ENCODE assay signal across 20 mouse cellular contexts in the genomic region with DNA sequence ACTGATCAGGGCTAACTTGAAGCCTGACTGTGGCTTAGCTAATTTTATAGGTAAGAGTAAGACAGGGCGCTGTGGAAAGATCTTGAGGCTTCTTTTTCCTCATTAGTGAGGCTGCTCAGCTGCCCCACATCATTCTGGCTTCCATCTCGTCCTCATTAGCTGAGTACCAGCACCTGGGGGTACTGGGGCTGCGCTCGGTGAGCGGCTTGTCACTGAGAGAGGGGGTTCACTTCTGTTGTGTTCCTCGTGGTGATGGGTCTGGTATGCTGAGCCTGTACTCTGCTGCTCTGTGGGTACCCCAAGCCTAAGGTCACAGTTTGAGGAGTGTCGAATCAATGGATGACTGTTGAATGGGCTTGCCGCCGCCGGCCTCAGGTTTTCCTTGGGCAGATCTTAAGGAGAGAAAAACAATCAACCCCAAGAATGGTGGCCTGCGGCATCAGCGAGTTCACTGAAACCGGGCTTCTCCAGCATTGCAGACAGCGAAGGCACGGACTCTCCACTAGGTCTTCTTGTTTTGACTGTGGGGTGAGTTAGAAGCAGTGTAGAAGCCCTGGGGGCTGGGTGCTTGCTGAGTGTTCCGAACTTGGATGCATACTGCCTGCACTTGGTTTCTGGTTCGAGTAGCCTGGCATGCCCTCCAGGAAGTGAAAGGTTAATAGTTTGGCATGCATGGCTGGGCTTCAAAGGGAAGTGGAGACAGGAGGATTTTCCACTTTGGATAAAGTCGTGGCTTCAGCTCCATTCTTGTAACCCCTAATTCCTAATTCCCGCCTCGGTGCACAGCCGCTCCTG. TPM values are rescaled to one million over a fixed set of nuclear protein-coding genes. Genes with fewer than 3 reads are reported as not detected.
DNase-seq lines count a peak whose midpoint lies in the region; ATAC-seq and TF ChIP-seq lines count a peak whose summit lies in the region.
"Had no signal": no experiment of that assay in that cellular context is flagged by ENCODE, and none has a peak within 500 bp of the region (broad histone marks: within the 10 kb centered on the region; RNA-seq: fewer than 3 reads in every experiment).

No protein-coding gene starts in this region.

- H3K4me1 ChIP-seq in kidney, embryonic 16.5 days (ENCODE audit: insufficient read depth, low read length), result no peaks in the 10 kb centered on the region
- H3K4me1 ChIP-seq in ES-E14 (ENCODE audit: control insufficient read depth in 2 of 2, insufficient read depth in 2 of 2, low read length in 2 of 2, poor library complexity in 1 of 2), result peaks cover 0 to 11% of the 10 kb centered on the region in 2 experiments; a peak in 2 of 4 replicates
- H3K4me1 ChIP-seq in embryonic facial prominence, embryonic 11.5 days (ENCODE audit: control insufficient read depth, insufficient read depth, low read length), result peaks cover 7% of the 10 kb centered on the region; the same call in 1 of the 2 replicates
- H3K4me1 ChIP-seq in forebrain, embryonic 15.5 days, result peaks cover 25% of the 10 kb centered on the region
- H3K4me1 ChIP-seq in lung, postnatal 0 days (ENCODE audit: insufficient read depth, low read depth, low read length), result no peaks in the 10 kb centered on the region
- H3K4me1 ChIP-seq: lung, embryonic 15.5 days had no signal

- TF ChIP-seq CTCF in lung, postnatal 0 days (IDR thresholded peaks at IDR 0.05), result no peak
- TF ChIP-seq CTCF in layer of hippocampus, adult 2 months (conservative IDR thresholded peaks at IDR 0.05), result no peak

- no peak overlapping the region for H3K27ac ChIP-seq in kidney, embryonic 16.5 days (ENCODE audit: low read length)
- H3K27ac ChIP-seq in ES-E14 (ENCODE audit: insufficient read depth, low read depth, low read length, poor library complexity, severe bottlenecking), result 0 out of 2 replicates have a peak overlapping the region, but pooled peaks have one; percentile 13
- no peak overlapping the region for H3K27ac ChIP-seq in embryonic facial prominence, embryonic 11.5 days (replicated peaks; ENCODE audit: low read depth, low read length)
- no peak overlapping the region for H3K27ac ChIP-seq in forebrain, embryonic 15.5 days (replicated peaks)
- no peak overlapping the region for H3K27ac ChIP-seq in lung, postnatal 0 days (ENCODE audit: low read length)
- H3K27ac ChIP-seq in layer of hippocampus, adult 2 months, result no peak overlapping the region
- H3K27ac ChIP-seq: hindbrain, embryonic 10.5 days; limb, embryonic 13.5 days; liver, embryonic 14.5 days; lung, embryonic 15.5 days; stomach, postnatal 0 days had no signal

- no peak overlapping the region for H3K9ac ChIP-seq in kidney, embryonic 16.5 days (replicated peaks; ENCODE audit: low read length)
- no peak overlapping the region for H3K9ac ChIP-seq in ES-E14 (ENCODE audit: insufficient read depth, low read depth, low read length, poor library complexity, severe bottlenecking)
- no peak overlapping the region for H3K9ac ChIP-seq in embryonic facial prominence, embryonic 11.5 days (replicated peaks; ENCODE audit: low read length)
- H3K9ac ChIP-seq in forebrain, embryonic 15.5 days (replicated peaks), result no peak overlapping the region
- H3K9ac ChIP-seq in lung, postnatal 0 days (replicated peaks; ENCODE audit: low read depth), result no peak overlapping the region
- H3K9ac ChIP-seq: limb, embryonic 13.5 days; liver, embryonic 14.5 days; lung, embryonic 15.5 days had no signal

- H3K9me3 ChIP-seq in kidney, embryonic 16.5 days (ENCODE audit: low read length), result no peaks in the 10 kb centered on the region
- no peaks in the 10 kb centered on the region for H3K9me3 ChIP-seq in ES-E14 (ENCODE audit: control insufficient read depth, insufficient read depth, low read depth, low read length)
- H3K9me3 ChIP-seq in embryonic facial prominence, embryonic 11.5 days (replicated peaks; ENCODE audit: control insufficient read depth, low read length), result no peaks in the 10 kb centered on the region
- no peaks in the 10 kb centered on the region for H3K9me3 ChIP-seq in forebrain, embryonic 15.5 days
- H3K9me3 ChIP-seq in lung, postnatal 0 days (ENCODE audit: low read length), result no peaks in the 10 kb centered on the region
- H3K9me3 ChIP-seq: hindbrain, embryonic 10.5 days; limb, embryonic 13.5 days; lung, embryonic 15.5 days had no signal

- 0 out of 2 replicates have a peak, but pooled peaks have one; percentile 30 for ATAC-seq in kidney, embryonic 16.5 days (ENCODE audit: low FRiP score, low TSS enrichment)
- 0 out of 2 replicates have a peak, but pooled peaks have one; percentile 21 for ATAC-seq in embryonic facial prominence, embryonic 11.5 days (replicated peaks; ENCODE audit: insufficient number of reproducible peaks, low FRiP score, low TSS enrichment, low read depth)
- no peak for ATAC-seq in forebrain, embryonic 15.5 days (replicated peaks)
- ATAC-seq in lung, postnatal 0 days, result no peak

- H3K36me3 ChIP-seq in kidney, embryonic 16.5 days (ENCODE audit: insufficient read depth, low read length), result no peaks in the 10 kb centered on the region
- H3K36me3 ChIP-seq in ES-E14 (ENCODE audit: control insufficient read depth, insufficient read depth, low read length, poor library complexity, severe bottlenecking), result peaks cover 28% of the 10 kb centered on the region
- no peaks in the 10 kb centered on the region; the same call in 1 of the 2 replicates for H3K36me3 ChIP-seq in embryonic facial prominence, embryonic 11.5 days (replicated peaks; ENCODE audit: control insufficient read depth, insufficient read depth, low read depth, low read length)
- H3K36me3 ChIP-seq in forebrain, embryonic 15.5 days, result no peaks in the 10 kb centered on the region
- no peaks in the 10 kb centered on the region for H3K36me3 ChIP-seq in lung, postnatal 0 days (ENCODE audit: insufficient read depth, low read length)
- H3K36me3 ChIP-seq: hindbrain, embryonic 10.5 days; limb, embryonic 13.5 days; lung, embryonic 15.5 days had no signal

- H3K4me3 ChIP-seq in kidney, embryonic 16.5 days (ENCODE audit: low read length), result no peak overlapping the region
- H3K4me3 ChIP-seq in ES-E14 (ENCODE audit: insufficient read depth in 1 of 2, low read depth in 1 of 2, low read length in 2 of 2, poor library complexity in 1 of 2, severe bottlenecking in 1 of 2), result no peak overlapping the region
- H3K4me3 ChIP-seq in embryonic facial prominence, embryonic 11.5 days (ENCODE audit: low read depth, low read length), result no peak overlapping the region
- no peak overlapping the region for H3K4me3 ChIP-seq in forebrain, embryonic 15.5 days
- no peak overlapping the region for H3K4me3 ChIP-seq in lung, postnatal 0 days (ENCODE audit: low read depth, low read length)
- no peak overlapping the region for H3K4me3 ChIP-seq in layer of hippocampus, adult 2 months
- H3K4me3 ChIP-seq: hindbrain, embryonic 10.5 days; limb, embryonic 13.5 days; lung, embryonic 15.5 days had no signal

- no peak for TF ChIP-seq EP300 in lung, postnatal 0 days (IDR thresholded peaks at IDR 0.05)

- WGBS in kidney, embryonic 16.5 days, result 41% methylated on average over 21 of the region's 21 CpGs
- 24% methylated on average over 21 of the region's 21 CpGs for WGBS in embryonic facial prominence, embryonic 11.5 days
- WGBS in forebrain, embryonic 15.5 days, result 12% methylated on average over 21 of the region's 21 CpGs
- WGBS in lung, postnatal 0 days, result 56% methylated on average over 21 of the region's 21 CpGs

- peaks cover 34% of the 10 kb centered on the region for H3K27me3 ChIP-seq in kidney, embryonic 16.5 days (ENCODE audit: insufficient read depth, low read length)
- H3K27me3 ChIP-seq in embryonic facial prominence, embryonic 11.5 days (ENCODE audit: control insufficient read depth, insufficient read depth, low read length), result no peaks in the 10 kb centered on the region; the same call in 1 of the 2 replicates
- peaks cover 30% of the 10 kb centered on the region for H3K27me3 ChIP-seq in forebrain, embryonic 15.5 days
- no peaks in the 10 kb centered on the region; the same call in 1 of the 2 replicates for H3K27me3 ChIP-seq in lung, postnatal 0 days (replicated peaks; ENCODE audit: insufficient read depth, low read length)

- no peak overlapping the region for H3K4me2 ChIP-seq in kidney, embryonic 16.5 days (replicated peaks; ENCODE audit: low read depth, low read length)
- H3K4me2 ChIP-seq in embryonic facial prominence, embryonic 11.5 days (ENCODE audit: low read depth, low read length), result no peak overlapping the region; the same call in none of the 2 replicates
- 0 out of 2 replicates have a peak overlapping the region, but pooled peaks have one; percentile 17 for H3K4me2 ChIP-seq in forebrain, embryonic 15.5 days (replicated peaks)
- no peak overlapping the region for H3K4me2 ChIP-seq in lung, postnatal 0 days (replicated peaks; ENCODE audit: low read depth, low read length)
- H3K4me2 ChIP-seq: limb, embryonic 13.5 days; lung, embryonic 15.5 days had no signal

- no peak for DNase-seq in kidney, adult 11 months
- DNase-seq in ES-E14 (ENCODE audit: low read depth, low spot score), result no peak
- DNase-seq in embryonic facial prominence, embryonic 11.5 days (ENCODE audit: low spot score), result peak; percentile 32
- DNase-seq in lung, postnatal 0 days (ENCODE audit: low spot score), result no peak
- DNase-seq in layer of hippocampus, adult 2 months (ENCODE audit: low spot score in 2 of 2), result no peak
- DNase-seq: adrenal gland, adult 2 months; cerebellum, adult 9-11 months; gastrocnemius, postnatal 25 days; kidney, adult 8-10 months; right cerebral cortex, adult 18-20 months had no signal

- in situ Hi-C loops in ES-E14 (cut with MboI; ENCODE audit: low sequenced_read_pairs in 2 of 2, unreplicated experiment in 2 of 2), result loop anchor here in 1 of 2 experiments (10.0 kb wide), 1 partner anchor 46 kb away; no protein-coding TSS in a partner anchor

TF ChIP-seq in ES-E14, 5 proteins besides CTCF, POLR2A, EP300 and RAD21:
- TF ChIP-seq CHD2 (IDR thresholded peaks at IDR 0.05; ENCODE audit: low read depth, low read length), result no peak
- no peak for TF ChIP-seq MAFK (IDR thresholded peaks at IDR 0.05; ENCODE audit: insufficient read depth, low read depth, low read length)
TF ChIP-seq in ES-E14: peak in this region for 0.

RNA-seq across cellular contexts. Expression of gene Tfap2c, which starts 9.5 kb away (rescaled TPM):
- 0.52 and 0.60 TPM in 2 replicates for polyA plus RNA-seq in kidney, embryonic 16.5 days (2015; fragmentation: Nextera tagmentation; extraction: Ambion mirVana)
- 18.2 and 19.7 TPM in 2 replicates for total RNA-seq in ES-E14 (2012; rRNA removed)
- polyA plus RNA-seq in embryonic facial prominence, embryonic 11.5 days (2014; fragmentation: Nextera tagmentation; extraction: Ambion mirVana), result 16.5 and 17.9 TPM in 2 replicates
- 25.6 and 30.2 TPM in 2 replicates for polyA plus RNA-seq in forebrain, embryonic 15.5 days (2015; fragmentation: Nextera tagmentation; extraction: Ambion mirVana)
- polyA plus RNA-seq in lung, postnatal 0 days (2015; fragmentation: Nextera tagmentation; extraction: Ambion mirVana), result 0.05 TPM in 1 of 2 replicates, not detected in the other
- total RNA-seq in layer of hippocampus, adult 2 months (2021), result under 1 TPM; 0.20 to 0.26 TPM
- total RNA-seq: adrenal gland, adult 2 months; gastrocnemius, postnatal 25 days; heart, adult 8-10 months; monocyte, adult 5-6 weeks had no signal
- polyA plus RNA-seq: adrenal gland, adult 2 months; large intestine, adult 2 months; liver, embryonic 14.5 days had no signal

Comparison
In these comparisons a context has a peak if more than half of its experiments do, and no peak if none do; other contexts are left out.
1. ATAC-seq: peak in kidney, embryonic 16.5 days (single experiment) and embryonic facial prominence, embryonic 11.5 days (single experiment); none in forebrain, embryonic 15.5 days (single experiment) and lung, postnatal 0 days (single experiment).
2. RNA of gene Tfap2c, which starts 9.5 kb away (polyA plus RNA-seq): 25.6 to 30.2 TPM in forebrain, embryonic 15.5 days and 16.5 to 17.9 TPM in embryonic facial prominence, embryonic 11.5 days; 0.52 to 0.60 TPM in kidney, embryonic 16.5 days and 0.05 TPM in lung, postnatal 0 days; every median in the first group is over 10 times any median in the second.